Mouse (Mus musculus): ENCODE measurements around the gene Fbxw11.
A peak's percentile ranks its signal among the peaks of the same experiment; 100 is the strongest.
"Not testable (repeated sequence)": the region's sequence is repeated elsewhere in the genome, so short reads cannot be mapped to it uniquely, and the experiment has no call there.

Fbxw11 gene

GRCm38 (mm10) chr11:32676777-32677176 lies 34.3 kb downstream of the Fbxw11 start:
- DNase-seq (ENCODE audit: low read depth, low spot score) = no peak

- DNase-seq (ENCODE audit: low read depth, low spot score) = no peak
Measured at GRCm38 (mm10) chr11:32677811-32678210, 35.3 kb downstream of the Fbxw11 start.

GRCm38 (mm10) chr11:32679091-32679490 lies 36.6 kb downstream of the Fbxw11 start:
- DNase-seq (ENCODE audit: low read depth, low spot score) = not testable (repeated sequence)

- peak; percentile 17 for DNase-seq (ENCODE audit: low read depth, low spot score)
Measured at GRCm38 (mm10) chr11:32680014-32680413, 37.5 kb downstream of the Fbxw11 start.

- DNase-seq (ENCODE audit: low read depth, low spot score) = no peak
Measured at GRCm38 (mm10) chr11:32681192-32681795, 38.8 kb downstream of the Fbxw11 start.

- DNase-seq (ENCODE audit: low read depth, low spot score) = no peak
Measured at GRCm38 (mm10) chr11:32682335-32683102, 40.0 kb downstream of the Fbxw11 start.

GRCm38 (mm10) chr11:32684690-32685254 lies 42.2 kb downstream of the Fbxw11 start:
- no peak for DNase-seq (ENCODE audit: low read depth, low spot score)

- no peak for DNase-seq (ENCODE audit: low read depth, low spot score)
Measured at GRCm38 (mm10) chr11:32688245-32688855, 45.8 kb downstream of the Fbxw11 start.

DNA sequence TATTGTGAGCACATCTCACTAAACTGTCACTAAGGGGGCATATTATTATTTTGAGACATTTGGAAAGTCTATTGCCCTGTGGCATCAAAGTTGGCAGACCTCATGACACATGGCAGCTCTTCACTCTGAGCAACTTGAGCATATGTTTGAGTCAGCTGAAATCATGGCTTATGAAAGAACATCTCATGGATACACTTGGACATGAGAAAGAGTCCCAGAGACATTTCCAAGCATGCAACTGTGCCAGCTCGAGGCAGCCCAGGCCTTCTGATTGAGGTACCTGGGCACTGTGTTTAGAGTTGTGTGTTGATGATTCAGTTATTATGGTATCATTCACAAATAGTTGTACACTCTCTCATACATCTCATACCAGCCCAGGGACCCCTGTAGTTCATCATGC lies 47.0 kb downstream of the Fbxw11 start:
- DNase-seq (ENCODE audit: low read depth, low spot score) = no peak

DNA sequence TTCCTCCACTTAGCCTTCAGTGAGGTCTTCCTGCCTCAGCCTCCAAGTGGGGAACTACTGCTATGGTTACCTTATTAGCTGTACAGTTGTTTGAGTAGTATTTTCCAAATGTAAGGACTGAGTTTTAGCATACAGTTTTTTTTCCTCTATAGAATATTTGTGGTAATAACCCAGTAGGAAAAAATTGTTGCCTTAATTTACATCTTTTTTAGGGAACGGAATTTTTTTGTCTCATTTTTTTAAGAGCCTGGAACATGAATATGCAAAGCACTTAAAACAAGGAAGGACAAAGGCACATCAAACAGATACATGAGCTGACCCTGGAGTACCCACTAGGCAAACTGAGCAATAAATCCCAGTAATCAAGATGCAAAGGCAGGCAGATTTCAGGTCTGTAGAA lies 50.3 kb downstream of the Fbxw11 start:
- no peak for DNase-seq (ENCODE audit: low read depth, low spot score)

- DNase-seq (ENCODE audit: low read depth, low spot score) = peak; percentile 45
Measured at GRCm38 (mm10) chr11:32693431-32694141, 51.1 kb downstream of the Fbxw11 start.

DNA sequence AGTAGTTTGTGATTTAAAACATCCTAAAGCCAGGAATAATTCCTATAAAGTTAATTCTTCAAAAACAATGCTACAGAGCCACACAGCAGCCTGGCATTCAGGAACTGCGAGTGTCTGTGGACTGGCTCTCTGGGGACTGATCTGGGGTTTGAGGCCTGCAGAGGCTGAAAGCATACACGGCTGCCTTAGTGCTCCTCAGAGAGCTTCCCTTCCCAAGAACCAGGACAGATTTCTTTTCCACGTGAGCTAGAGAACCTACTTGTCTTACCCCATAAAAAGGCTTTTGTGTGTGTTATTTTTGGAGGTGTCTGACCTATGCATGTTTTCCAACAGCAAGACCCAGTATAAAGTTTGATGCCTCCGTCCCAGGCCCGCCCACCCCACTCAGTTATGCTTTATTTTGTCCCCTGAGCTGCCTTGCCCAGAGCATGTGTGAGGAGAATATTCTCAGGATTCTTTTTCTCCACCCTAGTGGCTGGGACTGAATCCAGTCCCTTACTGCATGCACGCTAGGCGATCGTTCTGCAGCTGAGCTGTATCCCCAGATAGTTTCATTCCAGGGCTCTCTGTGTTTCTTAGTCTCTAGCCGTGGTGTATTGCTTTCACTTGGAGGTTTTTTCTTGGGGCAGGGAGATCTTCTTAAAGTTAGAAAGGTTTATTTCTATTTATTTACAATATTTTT lies 51.9 kb downstream of the Fbxw11 start:
- DNase-seq (ENCODE audit: low read depth, low spot score) = not testable (repeated sequence)

GRCm38 (mm10) chr11:32696446-32697090 lies 54.0 kb downstream of the Fbxw11 start:
- DNase-seq (ENCODE audit: low read depth, low spot score) = no peak

DNA sequence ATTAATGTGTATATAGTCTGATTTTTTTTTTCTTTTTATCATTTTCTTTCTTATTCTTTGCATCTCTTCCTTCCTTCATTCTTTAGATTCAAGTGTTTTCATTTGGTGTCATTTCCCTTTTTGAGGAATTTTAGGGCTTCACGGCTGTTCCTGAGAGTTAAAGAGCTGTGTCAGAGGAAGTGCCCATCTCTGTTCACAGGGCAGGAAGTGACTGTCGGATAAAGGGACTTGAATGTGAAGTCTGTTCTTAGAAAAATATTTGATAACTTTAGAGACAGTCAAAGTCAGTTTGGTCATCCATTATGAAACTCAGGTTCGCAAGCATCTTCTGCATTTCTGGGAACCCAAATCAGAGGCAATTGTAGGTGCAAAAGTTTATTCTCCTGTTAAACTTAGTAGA lies 55.2 kb downstream of the Fbxw11 start:
- DNase-seq (ENCODE audit: low read depth, low spot score) = peak; percentile 29

GRCm38 (mm10) chr11:32699913-32700493 lies 57.5 kb downstream of the Fbxw11 start:
- DNase-seq (ENCODE audit: low read depth, low spot score) = no peak

DNA sequence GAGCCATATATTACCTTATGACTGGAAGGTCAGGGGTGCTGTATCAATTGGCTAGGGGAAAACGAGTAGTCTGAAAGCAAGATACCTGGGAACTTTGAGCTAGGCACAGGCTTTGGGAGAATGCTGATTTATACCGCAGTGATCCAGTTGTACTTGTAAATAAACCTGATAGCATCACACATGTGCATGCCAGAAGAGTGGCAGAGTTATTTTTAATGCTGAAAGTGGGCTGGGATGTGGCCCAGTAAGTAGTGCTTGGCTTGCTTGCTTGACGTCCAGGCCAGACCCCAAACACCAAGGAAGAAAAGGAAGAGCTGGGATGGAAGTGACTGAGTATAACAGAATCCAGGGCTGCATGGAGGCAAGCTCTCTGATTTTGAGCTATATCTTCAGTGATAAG lies 59.0 kb downstream of the Fbxw11 start:
- no peak for DNase-seq (ENCODE audit: low read depth, low spot score)

DNA sequence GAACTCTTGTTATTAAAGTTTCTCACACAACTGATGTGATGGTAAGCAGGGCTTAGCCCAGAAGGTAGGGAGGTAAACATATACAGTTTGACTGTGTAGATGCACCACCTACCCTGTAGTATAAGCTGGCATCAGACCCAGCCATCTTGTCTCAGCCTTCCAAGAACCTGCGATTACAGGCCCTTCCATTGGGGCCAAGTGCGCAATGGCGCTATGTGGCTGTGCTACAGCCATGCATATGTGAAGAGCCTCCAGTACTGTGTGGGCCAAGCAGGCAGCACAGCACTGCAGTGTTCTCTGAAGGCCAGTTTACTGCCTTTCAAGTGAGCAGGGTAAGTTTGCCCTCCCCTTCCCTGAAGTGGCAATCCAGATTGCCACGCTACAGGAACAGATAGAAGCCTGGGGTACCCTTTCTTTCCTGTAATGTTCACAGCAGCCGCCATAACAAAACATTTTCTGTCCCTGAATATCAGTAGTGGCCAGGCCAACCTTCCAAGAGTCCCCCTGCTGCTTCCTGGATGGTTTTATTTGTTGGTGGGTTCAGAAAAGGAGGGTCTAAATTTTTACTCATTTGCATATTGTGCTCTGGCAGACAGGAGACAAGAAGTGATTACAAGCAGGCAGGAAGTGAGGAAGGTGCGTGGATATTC lies 61.8 kb downstream of the Fbxw11 start:
- no peak for DNase-seq (ENCODE audit: low read depth, low spot score)

DNA sequence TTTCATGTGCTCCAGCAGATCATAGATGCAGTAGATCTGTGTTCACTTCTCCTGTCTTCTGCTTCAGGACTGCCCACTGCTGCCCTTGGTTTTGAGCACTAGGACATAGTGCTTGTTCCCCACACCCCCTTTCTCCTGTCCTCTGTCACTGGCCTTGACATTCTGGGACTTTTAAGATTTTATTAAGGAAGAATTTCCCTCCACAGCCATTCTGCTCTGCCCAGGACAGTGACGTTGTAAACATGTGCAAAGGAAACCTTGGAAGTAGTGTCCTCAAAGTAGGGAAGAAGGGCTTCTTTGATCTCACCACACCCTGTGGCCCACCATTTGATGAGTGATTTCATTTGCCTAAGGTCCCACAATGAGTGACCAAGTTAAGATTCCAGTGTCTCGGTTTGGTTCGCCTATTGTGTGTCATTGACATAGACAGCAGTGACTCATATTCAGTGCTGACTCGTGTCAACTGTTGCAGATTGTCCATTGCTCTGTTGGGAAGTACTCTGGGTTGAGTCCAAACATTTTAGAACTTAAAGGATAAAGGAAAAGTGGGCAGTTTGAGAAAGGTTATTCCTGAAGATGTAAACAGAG lies 64.0 kb downstream of the Fbxw11 start:
- no peak for DNase-seq (ENCODE audit: low read depth, low spot score)

- no peak for DNase-seq (ENCODE audit: low read depth, low spot score)
Measured at GRCm38 (mm10) chr11:32707481-32707880, 65.0 kb downstream of the Fbxw11 start.
